Mouse (Mus musculus): ENCODE measurements at regions not wholly inside any gene's neighbourhood (a gene's known extent, or its start where the extent isn't known, plus 50 kb on each side); places are given as distances from the start of the nearest gene placed in this dataset.

- no peaks in the 10 kb centered on the region for H3K79me2 ChIP-seq (replicated peaks; ENCODE audit: control insufficient read depth, extremely low read depth, insufficient read depth, poor library complexity, severe bottlenecking)
- dilution Hi-C loops (cut with MboI; ENCODE audit: extremely low pct_ligation_motif_present, extremely low pct_unique_long_range_greater_than_20kb, low sequenced_read_pairs) (no loop called here), in situ Hi-C loops (cut with MboI; ENCODE audit: low pct_ligation_motif_present, low pct_unique_long_range_greater_than_20kb, low sequenced_read_pairs) (no loop called here)
- H3K4me3 ChIP-seq (replicated peaks in 1 of 3; ENCODE audit: low read depth in 2 of 3, low read length in 2 of 3, poor library complexity in 1 of 3), result no peak overlapping the region
- no peaks in the 10 kb centered on the region for H3K27me3 ChIP-seq (replicated peaks)
- DNase-seq (ENCODE audit: extremely low read depth), result no peak
- H3K27ac ChIP-seq (ENCODE audit: insufficient read depth, low read depth), result no peak overlapping the region
- H3K4me2 ChIP-seq (ENCODE audit: insufficient read depth, low read depth, poor library complexity, severe bottlenecking), result no peak overlapping the region
- H3K36me3 ChIP-seq (replicated peaks in 1 of 2; ENCODE audit: control insufficient read depth in 1 of 2, insufficient read depth in 1 of 2, low read length in 1 of 2), result no peaks in the 10 kb centered on the region
- H3K9ac ChIP-seq (ENCODE audit: insufficient read depth, low read depth), result no peak overlapping the region
- no peaks in the 10 kb centered on the region for H3K9me3 ChIP-seq (replicated peaks; ENCODE audit: low read length)
- TF ChIP-seq ETS1 (conservative IDR thresholded peaks at IDR 0.05; ENCODE audit: low read depth, low read length), result no peak
- TF ChIP-seq ZNF384 (IDR thresholded peaks at IDR 0.05; ENCODE audit: low read depth, low read length), result no peak
- TF ChIP-seq EP300 (IDR thresholded peaks at IDR 0.05; ENCODE audit: low read length), result no peak
- TF ChIP-seq PAX5 (IDR thresholded peaks at IDR 0.05; ENCODE audit: low read length), result no peak
- no peak for TF ChIP-seq IRF4 (IDR thresholded peaks at IDR 0.05; ENCODE audit: low read depth, low read length)
- TF ChIP-seq MAFK (IDR thresholded peaks at IDR 0.05; ENCODE audit: insufficient replicate concordance, low read length), result no peak
- TF ChIP-seq CHD1 (IDR thresholded peaks at IDR 0.05; ENCODE audit: low read depth, low read length), result no peak
- TF ChIP-seq POLR2A (IDR thresholded peaks at IDR 0.05; ENCODE audit: low read depth, low read length), result no peak
- TF ChIP-seq MEF2A (IDR thresholded peaks at IDR 0.05; ENCODE audit: borderline replicate concordance, low read depth, low read length), result no peak
- TF ChIP-seq MAX (IDR thresholded peaks at IDR 0.05; ENCODE audit: low read length), result no peak
- TF ChIP-seq TCF12 (IDR thresholded peaks at IDR 0.05; ENCODE audit: low read depth, low read length), result no peak
- no peak for TF ChIP-seq CTCF (conservative IDR thresholded peaks at IDR 0.05 in 1 of 2, IDR thresholded peaks at IDR 0.05 in 1 of 2; ENCODE audit: low read depth in 2 of 2, low read length in 2 of 2)
- no peak for TF ChIP-seq TBP (conservative IDR thresholded peaks at IDR 0.05; ENCODE audit: low read depth, low read length)
- TF ChIP-seq POLR2AphosphoS2 (IDR thresholded peaks at IDR 0.05; ENCODE audit: low read depth, low read length), result no peak
- TF ChIP-seq RCOR1 (conservative IDR thresholded peaks at IDR 0.05; ENCODE audit: low read depth, low read length), result no peak
- no peak for TF ChIP-seq KAT2A (IDR thresholded peaks at IDR 0.05; ENCODE audit: insufficient replicate concordance, low read length)
- TF ChIP-seq JUND (conservative IDR thresholded peaks at IDR 0.05; ENCODE audit: low read depth, low read length), result no peak
- TF ChIP-seq SIN3A (IDR thresholded peaks at IDR 0.05; ENCODE audit: low read length), result no peak
- no peak for TF ChIP-seq HCFC1 (IDR thresholded peaks at IDR 0.05; ENCODE audit: low read depth, low read length)
- TF ChIP-seq GABPA (IDR thresholded peaks at IDR 0.05; ENCODE audit: insufficient replicate concordance, low read depth, low read length), result no peak
- peaks cover 0 to 10% of the 10 kb centered on the region in 2 experiments; a peak in 2 of 4 replicates for H3K4me1 ChIP-seq (ENCODE audit: control insufficient read depth in 1 of 2, insufficient read depth in 2 of 2)
Measured at GRCm38 (mm10) chr4:55645432-55645831, 113.2 kb upstream of the Klf4 start.

GRCm38 (mm10) chr4:55644895-55645294, 112.6 kb upstream of the Klf4 start:
- Histone ChIP-seq H3K27me3 (replicated peaks) (no peaks in the 10 kb centered on the region), H3K9me3 (replicated peaks; ENCODE audit: low read length) (no peaks in the 10 kb centered on the region), H3K4me3 (replicated peaks in 1 of 3; ENCODE audit: low read depth in 2 of 3, low read length in 2 of 3, poor library complexity in 1 of 3) (no peak overlapping the region), H3K79me2 (replicated peaks; ENCODE audit: control insufficient read depth, extremely low read depth, insufficient read depth, poor library complexity, severe bottlenecking) (no peaks in the 10 kb centered on the region), H3K36me3 (replicated peaks in 1 of 2; ENCODE audit: control insufficient read depth in 1 of 2, insufficient read depth in 1 of 2, low read length in 1 of 2) (no peaks in the 10 kb centered on the region), H3K27ac (ENCODE audit: insufficient read depth, low read depth) (no peak overlapping the region), H3K9ac (ENCODE audit: insufficient read depth, low read depth) (no peak overlapping the region), H3K4me1 (ENCODE audit: control insufficient read depth in 1 of 2, insufficient read depth in 2 of 2) (peaks cover under 1 to 14% of the 10 kb centered on the region in 2 experiments; a peak in 3 of 4 replicates), H3K4me2 (ENCODE audit: insufficient read depth, low read depth, poor library complexity, severe bottlenecking) (no peak overlapping the region)
- dilution Hi-C loops (cut with MboI; ENCODE audit: extremely low pct_ligation_motif_present, extremely low pct_unique_long_range_greater_than_20kb, low sequenced_read_pairs) (no loop called here), in situ Hi-C loops (cut with MboI; ENCODE audit: low pct_ligation_motif_present, low pct_unique_long_range_greater_than_20kb, low sequenced_read_pairs) (no loop called here)
- TF ChIP-seq NELFE (IDR thresholded peaks at IDR 0.05; ENCODE audit: low read depth, low read length), result no peak
- no peak for TF ChIP-seq ZKSCAN1 (IDR thresholded peaks at IDR 0.05; ENCODE audit: borderline replicate concordance, low read depth, low read length)
- no peak for TF ChIP-seq MAX (IDR thresholded peaks at IDR 0.05; ENCODE audit: low read length)
- no peak for DNase-seq (ENCODE audit: extremely low read depth)

Data from CH12.LX (cell line).